In genomic region chr7:101823758-101824630, GRCm38 (mm10) we compare ENCODE assay signal across 17 mouse cellular contexts. TPM values are rescaled to one million over a fixed set of nuclear protein-coding genes. Genes with fewer than 3 reads are reported as not detected.
DNase-seq lines count a peak whose midpoint lies in the region; ATAC-seq lines count a peak whose summit lies in the region.
"Had no signal": no experiment of that assay in that cellular context is flagged by ENCODE, and none has a peak within 500 bp of the region (broad histone marks: within the 10 kb centered on the region; RNA-seq: fewer than 3 reads in every experiment).

No protein-coding gene starts in this region.

- peaks cover 44% of the 10 kb centered on the region for H3K27me3 ChIP-seq in hindbrain, embryonic 11.5 days (ENCODE audit: control insufficient read depth, insufficient read depth, low read length)
- peaks cover 49% of the 10 kb centered on the region for H3K27me3 ChIP-seq in hindbrain, embryonic 14.5 days (ENCODE audit: control insufficient read depth, insufficient read depth, low read length)
- peaks cover 43% of the 10 kb centered on the region for H3K27me3 ChIP-seq in midbrain, embryonic 16.5 days (ENCODE audit: control insufficient read depth, insufficient read depth, low read depth, low read length)
- peaks cover 50% of the 10 kb centered on the region for H3K27me3 ChIP-seq in midbrain, embryonic 13.5 days

- H3K27ac ChIP-seq in hindbrain, embryonic 11.5 days (ENCODE audit: low read depth, low read length), result no peak overlapping the region
- H3K27ac ChIP-seq in hindbrain, embryonic 14.5 days, result no peak overlapping the region
- H3K27ac ChIP-seq in midbrain, embryonic 16.5 days (ENCODE audit: low read length), result no peak overlapping the region
- H3K27ac ChIP-seq in midbrain, embryonic 13.5 days, result no peak overlapping the region
- H3K27ac ChIP-seq: intestine, embryonic 15.5 days; limb, embryonic 13.5 days had no signal

- H3K4me1 ChIP-seq in hindbrain, embryonic 11.5 days (replicated peaks; ENCODE audit: control insufficient read depth, insufficient read depth, low read length), result 0 out of 2 replicates have a peak, but pooled peaks cover 3% of the 10 kb centered on the region
- H3K4me1 ChIP-seq in hindbrain, embryonic 14.5 days (replicated peaks; ENCODE audit: control insufficient read depth, insufficient read depth, low read length), result peaks cover 4% of the 10 kb centered on the region; the same call in 1 of the 2 replicates
- H3K4me1 ChIP-seq in midbrain, embryonic 16.5 days (ENCODE audit: control insufficient read depth, insufficient read depth, low read length), result peaks cover 13% of the 10 kb centered on the region
- H3K4me1 ChIP-seq in midbrain, embryonic 13.5 days (replicated peaks), result peaks cover 25% of the 10 kb centered on the region

- H3K36me3 ChIP-seq in hindbrain, embryonic 11.5 days (ENCODE audit: control insufficient read depth, insufficient read depth, low read length), result peaks cover 9% of the 10 kb centered on the region; the same call in 1 of the 2 replicates
- H3K36me3 ChIP-seq in hindbrain, embryonic 14.5 days (replicated peaks; ENCODE audit: control insufficient read depth, insufficient read depth), result peaks cover 16% of the 10 kb centered on the region
- no peaks in the 10 kb centered on the region for H3K36me3 ChIP-seq in midbrain, embryonic 16.5 days (ENCODE audit: control insufficient read depth, insufficient read depth, low read length)
- H3K36me3 ChIP-seq in midbrain, embryonic 13.5 days, result peaks cover 51% of the 10 kb centered on the region

- no peak overlapping the region for H3K4me3 ChIP-seq in hindbrain, embryonic 11.5 days (ENCODE audit: low read depth, low read length)
- no peak overlapping the region for H3K4me3 ChIP-seq in hindbrain, embryonic 14.5 days (replicated peaks; ENCODE audit: low read length)
- no peak overlapping the region for H3K4me3 ChIP-seq in midbrain, embryonic 16.5 days (ENCODE audit: low read depth, low read length)
- H3K4me3 ChIP-seq in midbrain, embryonic 13.5 days (replicated peaks), result no peak overlapping the region
- H3K4me3 ChIP-seq: intestine, embryonic 15.5 days; limb, embryonic 13.5 days; megakaryocyte, embryonic 14.5 days had no signal

- no peak overlapping the region for H3K9ac ChIP-seq in hindbrain, embryonic 11.5 days (ENCODE audit: low read depth, low read length)
- H3K9ac ChIP-seq in hindbrain, embryonic 14.5 days, result no peak overlapping the region
- H3K9ac ChIP-seq in midbrain, embryonic 16.5 days (ENCODE audit: low read depth, low read length), result no peak overlapping the region
- H3K9ac ChIP-seq in midbrain, embryonic 13.5 days (replicated peaks), result no peak overlapping the region
- H3K9ac ChIP-seq: intestine, embryonic 15.5 days; limb, embryonic 13.5 days had no signal

- 81% methylated on average over 18 of the region's 18 CpGs for WGBS in hindbrain, embryonic 11.5 days
- WGBS in hindbrain, embryonic 14.5 days, result 81% methylated on average over 18 of the region's 18 CpGs
- 87% methylated on average over 18 of the region's 18 CpGs for WGBS in midbrain, embryonic 16.5 days
- WGBS in midbrain, embryonic 13.5 days, result 89% methylated on average over 18 of the region's 18 CpGs

- no peaks in the 10 kb centered on the region for H3K9me3 ChIP-seq in hindbrain, embryonic 11.5 days (ENCODE audit: control insufficient read depth, low read length)
- H3K9me3 ChIP-seq in hindbrain, embryonic 14.5 days (ENCODE audit: control insufficient read depth, low read length), result no peaks in the 10 kb centered on the region
- H3K9me3 ChIP-seq in midbrain, embryonic 16.5 days (replicated peaks; ENCODE audit: control insufficient read depth, low read length, poor library complexity, severe bottlenecking), result no peaks in the 10 kb centered on the region
- H3K9me3 ChIP-seq in midbrain, embryonic 13.5 days, result no peaks in the 10 kb centered on the region
- H3K9me3 ChIP-seq: intestine, embryonic 15.5 days; limb, embryonic 13.5 days had no signal

- DNase-seq in adrenal gland, postnatal 10 days, result peak; percentile 39
- DNase-seq in adrenal gland, postnatal 4 days (ENCODE audit: low spot score in 2 of 2), result no peak
- DNase-seq in hindbrain, embryonic 11.5 days (ENCODE audit: low spot score), result no peak
- DNase-seq in hindbrain, embryonic 14.5 days (ENCODE audit: low spot score), result no peak
- no peak for DNase-seq in right cerebral cortex, postnatal 4 days
- no peak for DNase-seq in ovary, postnatal 36 days (ENCODE audit: low spot score)
- DNase-seq: cerebellum, adult 9-10 months; thymus, adult 18-20 months had no signal

- no peak overlapping the region for H3K4me2 ChIP-seq in hindbrain, embryonic 11.5 days (replicated peaks; ENCODE audit: low read depth, low read length)
- no peak overlapping the region for H3K4me2 ChIP-seq in hindbrain, embryonic 14.5 days (replicated peaks)
- no peak overlapping the region for H3K4me2 ChIP-seq in midbrain, embryonic 16.5 days (ENCODE audit: low read length)
- no peak overlapping the region for H3K4me2 ChIP-seq in midbrain, embryonic 13.5 days (replicated peaks)
- H3K4me2 ChIP-seq: intestine, embryonic 15.5 days; limb, embryonic 13.5 days had no signal

- ATAC-seq in hindbrain, embryonic 11.5 days (ENCODE audit: low FRiP score), result 0 out of 2 replicates have a peak, but pooled peaks have one; percentile 3
- no peak for ATAC-seq in hindbrain, embryonic 14.5 days (ENCODE audit: low FRiP score)
- ATAC-seq in midbrain, embryonic 16.5 days, result peak; percentile 13; the same call in 1 of the 2 replicates
- no peak for ATAC-seq in midbrain, embryonic 13.5 days

RNA-seq across cellular contexts. Expression of gene Phox2a, which starts 5.9 kb away (rescaled TPM):
- 10 to 100 TPM; 20.9 to 32.4 TPM for total RNA-seq in adrenal gland, postnatal 10 days (2021)
- total RNA-seq in adrenal gland, postnatal 4 days (2021), result 10 to 100 TPM; 56.2 to 66.9 TPM
- polyA plus RNA-seq in hindbrain, embryonic 11.5 days (2014; fragmentation: Nextera tagmentation; extraction: Ambion mirVana), result 5.2 and 6.3 TPM in 2 replicates
- polyA plus RNA-seq in hindbrain, embryonic 14.5 days (2014; fragmentation: Nextera tagmentation; extraction: Ambion mirVana), result 3.5 TPM in 2 replicates
- 0.21 TPM in 1 of 2 replicates, not detected in the other for polyA plus RNA-seq in midbrain, embryonic 16.5 days (2015; fragmentation: Nextera tagmentation; extraction: Ambion mirVana)
- polyA plus RNA-seq in midbrain, embryonic 13.5 days (2015; fragmentation: Nextera tagmentation; extraction: Ambion mirVana), result 0.24 and 0.26 TPM in 2 replicates
- total RNA-seq: gastrocnemius, adult 8-10 months; layer of hippocampus, postnatal 14 days had no signal
- polyA plus RNA-seq: limb, embryonic 13.5 days; lung, adult 2 months had no signal

RNA-seq across cellular contexts. Expression of gene Inppl1, which starts 14.0 kb away (rescaled TPM):
- 10 to 100 TPM; 72.5 to 98.1 TPM for total RNA-seq in adrenal gland, postnatal 10 days (2021)
- total RNA-seq in adrenal gland, postnatal 4 days (2021), result 100 to 1,000 TPM in 1 of 2 experiments, 10 to 100 TPM in 1; 89.5 to 100 TPM
- polyA plus RNA-seq in hindbrain, embryonic 11.5 days (2014; fragmentation: Nextera tagmentation; extraction: Ambion mirVana), result 22.5 and 25.2 TPM in 2 replicates
- 7.8 and 10.5 TPM in 2 replicates for polyA plus RNA-seq in hindbrain, embryonic 14.5 days (2014; fragmentation: Nextera tagmentation; extraction: Ambion mirVana)
- 4.2 and 10.2 TPM in 2 replicates for polyA plus RNA-seq in midbrain, embryonic 16.5 days (2015; fragmentation: Nextera tagmentation; extraction: Ambion mirVana)
- 20.3 and 26.3 TPM in 2 replicates for polyA plus RNA-seq in midbrain, embryonic 13.5 days (2015; fragmentation: Nextera tagmentation; extraction: Ambion mirVana)

RNA-seq across cellular contexts. Expression of gene Folr2, which starts 33.0 kb away (rescaled TPM):
- total RNA-seq in adrenal gland, postnatal 10 days (2021), result 1 to 10 TPM; 4.5 to 6.2 TPM
- total RNA-seq in adrenal gland, postnatal 4 days (2021), result 1 to 10 TPM; 2.8 to 3.0 TPM
- 0.73 and 2.1 TPM in 2 replicates for polyA plus RNA-seq in hindbrain, embryonic 11.5 days (2014; fragmentation: Nextera tagmentation; extraction: Ambion mirVana)
- 1.2 and 3.3 TPM in 2 replicates for polyA plus RNA-seq in hindbrain, embryonic 14.5 days (2014; fragmentation: Nextera tagmentation; extraction: Ambion mirVana)
- polyA plus RNA-seq in midbrain, embryonic 16.5 days (2015; fragmentation: Nextera tagmentation; extraction: Ambion mirVana), result 1.0 and 1.1 TPM in 2 replicates
- 2.2 and 3.8 TPM in 2 replicates for polyA plus RNA-seq in midbrain, embryonic 13.5 days (2015; fragmentation: Nextera tagmentation; extraction: Ambion mirVana)
- polyA plus RNA-seq: embryonic facial prominence, embryonic 11.5 days had no signal

RNA-seq across cellular contexts. Expression of gene Anapc15, which starts 39.5 kb away (rescaled TPM):
- 10 to 100 TPM; 27.4 to 28.5 TPM for total RNA-seq in adrenal gland, postnatal 10 days (2021)
- total RNA-seq in adrenal gland, postnatal 4 days (2021), result 10 to 100 TPM; 34.3 to 35.5 TPM
- polyA plus RNA-seq in hindbrain, embryonic 11.5 days (2014; fragmentation: Nextera tagmentation; extraction: Ambion mirVana), result 90.2 and 91.3 TPM in 2 replicates
- polyA plus RNA-seq in hindbrain, embryonic 14.5 days (2014; fragmentation: Nextera tagmentation; extraction: Ambion mirVana), result 63.0 and 65.5 TPM in 2 replicates
- 71.6 and 79.9 TPM in 2 replicates for polyA plus RNA-seq in midbrain, embryonic 16.5 days (2015; fragmentation: Nextera tagmentation; extraction: Ambion mirVana)
- 79.0 and 92.2 TPM in 2 replicates for polyA plus RNA-seq in midbrain, embryonic 13.5 days (2015; fragmentation: Nextera tagmentation; extraction: Ambion mirVana)

RNA-seq across cellular contexts. Expression of gene Folr1, which starts 46.6 kb away (rescaled TPM):
- total RNA-seq in adrenal gland, postnatal 10 days (2021), result 1 to 10 TPM; 1.7 to 2.3 TPM
- 10 to 100 TPM in 1 of 2 experiments, 1 to 10 TPM in 1; 1.9 to 29.1 TPM for total RNA-seq in adrenal gland, postnatal 4 days (2021)
- polyA plus RNA-seq in hindbrain, embryonic 11.5 days (2014; fragmentation: Nextera tagmentation; extraction: Ambion mirVana), result 11.5 and 12.1 TPM in 2 replicates
- polyA plus RNA-seq in hindbrain, embryonic 14.5 days (2014; fragmentation: Nextera tagmentation; extraction: Ambion mirVana), result 43.0 and 69.7 TPM in 2 replicates
- polyA plus RNA-seq in midbrain, embryonic 16.5 days (2015; fragmentation: Nextera tagmentation; extraction: Ambion mirVana), result 23.7 and 24.2 TPM in 2 replicates
- 11.1 and 13.2 TPM in 2 replicates for polyA plus RNA-seq in midbrain, embryonic 13.5 days (2015; fragmentation: Nextera tagmentation; extraction: Ambion mirVana)

Comparison
In these comparisons a context has a peak if more than half of its experiments do, and no peak if none do; other contexts are left out.
1. ATAC-seq: peak in hindbrain, embryonic 11.5 days (single experiment) and midbrain, embryonic 16.5 days (single experiment); none in hindbrain, embryonic 14.5 days (single experiment) and midbrain, embryonic 13.5 days (single experiment).